Mouse (Mus musculus): Measurements from ENCODE around the gene Tmem202.

DNA sequence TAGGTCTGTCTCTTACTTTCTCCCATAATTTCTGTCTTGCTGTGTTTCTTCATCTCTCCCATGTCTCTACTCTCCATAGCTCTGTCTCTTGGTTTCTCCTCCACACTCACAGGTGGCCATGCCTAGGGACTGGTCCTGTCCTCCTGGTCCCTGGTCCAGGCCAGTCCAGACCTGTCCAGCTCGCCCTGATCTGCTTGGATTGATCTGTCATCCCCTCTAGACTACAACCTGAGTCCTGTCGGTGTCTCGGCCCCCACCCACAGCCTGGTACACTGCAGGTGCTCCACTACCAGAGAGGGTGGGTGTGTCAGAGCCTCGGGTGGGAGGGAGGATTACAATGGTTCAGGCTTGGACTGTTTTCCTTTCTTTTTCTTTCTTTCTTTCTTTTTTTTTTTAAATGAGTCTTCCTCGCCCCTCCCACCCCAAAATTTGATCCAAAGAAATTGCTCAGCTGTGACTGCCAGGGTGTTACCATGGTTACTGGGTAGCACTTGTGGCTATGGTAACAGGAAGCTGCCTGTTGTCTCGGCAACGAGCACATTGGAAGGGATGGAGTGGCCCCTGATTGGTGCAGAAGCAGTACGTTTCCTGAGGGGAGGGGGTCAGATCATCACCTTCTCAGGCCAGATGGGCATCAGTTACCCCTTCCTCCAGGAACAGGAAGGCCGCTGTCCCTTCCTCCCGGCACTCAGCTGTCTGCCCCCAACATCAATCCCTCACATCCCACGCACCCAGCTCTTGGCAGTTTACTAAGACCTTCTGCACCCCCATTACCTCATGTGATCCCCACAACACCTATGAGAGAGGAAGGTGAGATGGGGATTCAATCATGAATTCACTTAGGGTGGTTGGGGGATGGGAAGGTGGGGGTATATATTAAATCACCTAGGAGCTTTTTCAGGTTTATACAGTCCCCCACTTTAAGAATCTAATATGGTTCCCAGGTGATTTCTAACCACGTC is 49.3 kb upstream of the Tmem202 start:
- TF ChIP-seq CTCF (IDR thresholded peaks at IDR 0.05; ENCODE audit: low read depth, low read length) (no peak), POLR2A (IDR thresholded peaks at IDR 0.05; ENCODE audit: borderline replicate concordance, low read depth, low read length) (no peak)
